Mouse (Mus musculus) left cerebral cortex, postnatal 14 days (tissue): ENCODE data around the gene Gnpat. TPM values are rescaled to one million over a fixed set of nuclear protein-coding genes. Genes with fewer than 3 reads are reported as not detected.

Source experiments
- DNase-seq, 2 experiments: peaks; one replicate each; pipeline ENCODE4 v3.0.0; 2021 to 2022; ENCODE audit warnings: low spot score in 2 of 2, mixed read lengths in 1 of 2
- intact Hi-C: fragments of 180-260 bp; cut with DNase I; formaldehyde crosslinking; loops from one replicate; pipeline ENCODE4 v1.15.1; 2025
- total RNA-seq, 2 experiments: library from RNA; stranded (reverse); gene quantifications; 2 replicates each; pipeline ENCODE4 v1.2.3; 2021

Gene Gnpat
- total RNA-seq, 2 experiments from 2014 or later, result 56.2 to 60.9 TPM

GRCm38 (mm10) chr8:124926351-124926771 lies 63.5 kb downstream of the Gnpat start:
- no peak for DNase-seq
- intact Hi-C loops, result no loop called here

GRCm38 (mm10) chr8:124929006-124929405 lies 66.2 kb downstream of the Gnpat start:
- intact Hi-C loops, result no loop called here
- no peak for DNase-seq

GRCm38 (mm10) chr8:124930086-124930485 lies 67.3 kb downstream of the Gnpat start:
- DNase-seq, result peak in 1 of 2 experiments; percentile 50

GRCm38 (mm10) chr8:124930649-124931048 lies 67.8 kb downstream of the Gnpat start:
- intact Hi-C loops, result no loop called here
- no peak for DNase-seq

More at GRCm38 (mm10) chr8:124930086-124930485, 67.3 kb downstream of the Gnpat start:
- intact Hi-C loops, result no loop called here

GRCm38 (mm10) chr8:124932435-124932834 lies 69.6 kb downstream of the Gnpat start:
- intact Hi-C loops, result no loop called here

GRCm38 (mm10) chr8:124935116-124935515 lies 72.3 kb downstream of the Gnpat start:
- intact Hi-C loops, result no loop called here
- no peak for DNase-seq

More at GRCm38 (mm10) chr8:124932435-124932834, 69.6 kb downstream of the Gnpat start:
- DNase-seq, result no peak

GRCm38 (mm10) chr8:124936699-124937098 lies 73.9 kb downstream of the Gnpat start:
- intact Hi-C loops, result no loop called here
- DNase-seq, result no peak

GRCm38 (mm10) chr8:124937293-124937692 lies 74.5 kb downstream of the Gnpat start:
- intact Hi-C loops, result no loop called here
- DNase-seq, result no peak

Other genes with a start within 250 kb of the Gnpat start
- 10 to 100 TPM; 50.4 to 60.0 TPM for gene 2310022B05Rik, start 199.7 kb upstream of the Gnpat start, total RNA-seq
- 10 to 100 TPM; 50.6 TPM for gene Ttc13, start 141.1 kb upstream of the Gnpat start, total RNA-seq
- gene Arv1, start 140.9 kb upstream of the Gnpat start, total RNA-seq, result 10 to 100 TPM; 11.0 to 14.8 TPM
- gene Fam89a, start 111.2 kb upstream of the Gnpat start, total RNA-seq, result under 1 TPM; 0.34 to 0.62 TPM
- 1 to 10 TPM; 5.1 to 5.8 TPM for gene Trim67, start 69.9 kb upstream of the Gnpat start, total RNA-seq
- 10 to 100 TPM; 20.1 to 20.4 TPM for gene 2810004N23Rik, start 87 bp downstream of the Gnpat start, total RNA-seq
- 10 to 100 TPM; 35.9 to 36.5 TPM for gene Exoc8, start 34.7 kb downstream of the Gnpat start, total RNA-seq
- 10 to 100 TPM; 13.8 to 14.8 TPM for gene Sprtn, start 34.9 kb downstream of the Gnpat start, total RNA-seq
- gene Egln1, start 86.3 kb downstream of the Gnpat start, total RNA-seq, result 10 to 100 TPM; 57.5 to 58.0 TPM
- 100 to 1,000 TPM; 102 to 108 TPM for gene Tsnax, start 150.0 kb downstream of the Gnpat start, total RNA-seq
- 1 to 10 TPM; 1.9 to 4.0 TPM for gene Disc1, start 191.2 kb downstream of the Gnpat start, total RNA-seq